Mouse (Mus musculus) ES-Bruce4 (cell line): ENCODE results near the gene Tbc1d23.

Source experiments
- CTCF ChIP-seq: IDR thresholded peaks from one replicate; pipeline ENCODE4 v1.8.1; 2011; ENCODE audit warnings: low read depth, low read length
- EP300 ChIP-seq: IDR thresholded peaks from 2 replicates; pipeline ENCODE4 v1.6.1; 2011; ENCODE audit warnings: low read depth, low read length; ENCODE audit not compliant: insufficient read depth
- POLR2A ChIP-seq: IDR thresholded peaks from one replicate; pipeline ENCODE4 v1.8.1; 2011; ENCODE audit warnings: low read length; ENCODE audit not compliant: insufficient read depth

GRCm38 (mm10) chr16:57280221-57281217 is 49.2 kb upstream of the Tbc1d23 start:
- TF ChIP-seq POLR2A (no peak), CTCF (no peak), EP300 (no peak)
